ENCODE assay signal across 20 mouse cellular contexts in genomic region chr4:117473985-117474354, GRCm38 (mm10). TPM values are rescaled to one million over a fixed set of nuclear protein-coding genes. Genes with fewer than 3 reads are reported as not detected.
DNase-seq lines count a peak whose midpoint lies in the region; ATAC-seq lines count a peak whose summit lies in the region.
"Had no signal": no experiment of that assay in that cellular context is flagged by ENCODE, and none has a peak within 500 bp of the region (broad histone marks: within the 10 kb centered on the region; RNA-seq: fewer than 3 reads in every experiment).

No protein-coding gene starts in this region.

- H3K4me1 ChIP-seq in liver, embryonic 11.5 days (replicated peaks; ENCODE audit: control insufficient read depth, insufficient read depth, low read length), result peaks cover 58% of the 10 kb centered on the region

- no peaks in the 10 kb centered on the region for H3K36me3 ChIP-seq in liver, embryonic 11.5 days (ENCODE audit: control insufficient read depth, insufficient read depth, low read length)
- H3K36me3 ChIP-seq: embryonic facial prominence, embryonic 12.5 days; forebrain, embryonic 12.5 days; intestine, embryonic 15.5 days; neural tube, embryonic 12.5 days had no signal

- peak overlapping the region; percentile 5; the same call in 1 of the 2 replicates for H3K9ac ChIP-seq in liver, embryonic 11.5 days (ENCODE audit: low read depth, low read length)
- H3K9ac ChIP-seq: embryonic facial prominence, embryonic 12.5 days; forebrain, embryonic 12.5 days; intestine, embryonic 15.5 days; limb, embryonic 13.5 days; neural tube, embryonic 12.5 days had no signal

- H3K9me3 ChIP-seq in liver, embryonic 11.5 days (ENCODE audit: control insufficient read depth, low read length), result no peaks in the 10 kb centered on the region
- H3K9me3 ChIP-seq: embryonic facial prominence, embryonic 12.5 days; forebrain, embryonic 12.5 days; intestine, embryonic 15.5 days; limb, embryonic 13.5 days; neural tube, embryonic 12.5 days had no signal

- H3K27me3 ChIP-seq in liver, embryonic 11.5 days (replicated peaks; ENCODE audit: control insufficient read depth, insufficient read depth, low read length), result no peaks in the 10 kb centered on the region

- peak overlapping the region; percentile 85 for H3K4me2 ChIP-seq in liver, embryonic 11.5 days
- H3K4me2 ChIP-seq: embryonic facial prominence, embryonic 12.5 days; forebrain, embryonic 12.5 days; intestine, embryonic 15.5 days; limb, embryonic 13.5 days; neural tube, embryonic 12.5 days had no signal

- H3K4me3 ChIP-seq in liver, embryonic 11.5 days (ENCODE audit: low read depth, low read length), result peak overlapping the region; percentile 48
- H3K4me3 ChIP-seq: embryonic facial prominence, embryonic 12.5 days; forebrain, embryonic 12.5 days; intestine, embryonic 15.5 days; limb, embryonic 13.5 days; neural tube, embryonic 12.5 days had no signal

- ATAC-seq in liver, embryonic 11.5 days (replicated peaks; ENCODE audit: low FRiP score), result peak; percentile 74
- ATAC-seq in megakaryocyte-erythroid progenitor cell, adult 5-6 weeks (replicated peaks; ENCODE audit: low FRiP score, low TSS enrichment, poor library complexity, severe bottlenecking), result peak; percentile 48; the same call in 1 of the 2 replicates
- no peak for ATAC-seq in granulocyte monocyte progenitor cell, adult 5-6 weeks (replicated peaks; ENCODE audit: poor library complexity, severe bottlenecking)
- ATAC-seq: CD4-positive, CD25-positive, alpha-beta regulatory T cell, adult 4 months; intestine, embryonic 15.5 days; midbrain, embryonic 16.5 days had no signal

- peak overlapping the region; percentile 91 for H3K27ac ChIP-seq in liver, embryonic 11.5 days (ENCODE audit: low read depth, low read length)
- H3K27ac ChIP-seq: embryonic facial prominence, embryonic 12.5 days; forebrain, embryonic 12.5 days; intestine, embryonic 15.5 days; limb, embryonic 13.5 days; neural tube, embryonic 12.5 days had no signal

- DNase-seq in spleen, adult 12 weeks (ENCODE audit: low spot score), result peak; percentile 60
- DNase-seq in spleen, adult 18-20 months, result no peak
- peak; percentile 64 for DNase-seq in ZHBTc4 (ENCODE audit: low read depth, low spot score)
- DNase-seq in liver, embryonic 11.5 days (ENCODE audit: low spot score), result no peak
- DNase-seq in layer of hippocampus, postnatal 36 days, result no peak
- DNase-seq in ovary, adult 18-20 months (ENCODE audit: low spot score), result no peak
- DNase-seq: adrenal gland, postnatal 10 days; cerebellum, postnatal 36 days; kidney, postnatal 10 days; lung, postnatal 14 days; thymus, adult 2 months had no signal

RNA-seq across cellular contexts. Expression of gene Rnf220, which starts 22.9 kb away (rescaled TPM):
- polyA plus RNA-seq in liver, embryonic 11.5 days (2014; fragmentation: Nextera tagmentation; extraction: Ambion mirVana), result 63.6 and 70.9 TPM in 2 replicates
- total RNA-seq in megakaryocyte-erythroid progenitor cell, adult 5-6 weeks (2014; fragmentation: Nextera tagmentation), result 107 and 145 TPM in 2 replicates
- 73.2 and 84.1 TPM in 2 replicates for total RNA-seq in megakaryocyte-erythroid progenitor cell, adult 5-6 weeks (2017)
- total RNA-seq in layer of hippocampus, postnatal 36 days (2021), result 100 to 1,000 TPM; 164 to 175 TPM
- total RNA-seq in granulocyte monocyte progenitor cell, adult 5-6 weeks (2014; fragmentation: Nextera tagmentation), result 90.2 and 113 TPM in 2 replicates
- total RNA-seq in granulocyte monocyte progenitor cell, adult 5-6 weeks (2017), result 68.2 and 68.3 TPM in 2 replicates

Comparison
In these comparisons a context has a peak if more than half of its experiments do, and no peak if none do; other contexts are left out.
1. DNase-seq: peak in spleen, adult 12 weeks (single experiment) and ZHBTc4 (single experiment); none in spleen, adult 18-20 months (0 of 2), liver, embryonic 11.5 days (single experiment), layer of hippocampus, postnatal 36 days (0 of 2) and ovary, adult 18-20 months (single experiment).